Mouse (Mus musculus) spleen, adult 2 months (tissue): ENCODE measurements around the gene Polr3e. TPM values are rescaled to one million over a fixed set of nuclear protein-coding genes. Genes with fewer than 3 reads are reported as not detected.

Experiments
- DNase-seq, 2 experiments: peaks; one replicate each; pipeline versions ENCODE4 v3.0.0 to v3.0.0-alpha.2; 2012 to 2021; ENCODE audit warnings: low spot score in 2 of 2, low read depth in 1 of 2
- H3K27ac ChIP-seq: fragments of 200-500 bp; 2 replicates; pipeline ENCODE4 v1.5.1; 2012; ENCODE audit warnings: low read length, inconsistent platforms; ENCODE audit not compliant: insufficient read depth
- H3K27me3 ChIP-seq: fragments of 200-500 bp; 2 replicates; pipeline ENCODE4 v1.6.1; 2012; ENCODE audit warnings: mild to moderate bottlenecking, moderate library complexity, low read length, inconsistent platforms; ENCODE audit not compliant: control insufficient read depth, insufficient read depth
- H3K36me3 ChIP-seq: fragments of 200-500 bp; 2 replicates; pipeline ENCODE4 v1.6.1; 2012; ENCODE audit warnings: mild to moderate bottlenecking, low read length, inconsistent platforms; ENCODE audit not compliant: control insufficient read depth, insufficient read depth
- H3K4me1 ChIP-seq: fragments of 200-500 bp; 2 replicates; pipeline ENCODE4 v1.6.1; 2011; ENCODE audit warnings: inconsistent platforms; ENCODE audit not compliant: control insufficient read depth, insufficient read depth, insufficient read length
- H3K4me3 ChIP-seq: fragments of 200-500 bp; 2 replicates; pipeline ENCODE4 v1.5.1; 2011; ENCODE audit warnings: mild to moderate bottlenecking, inconsistent platforms; ENCODE audit not compliant: insufficient read depth, insufficient read length; ENCODE audit errors: extremely low read depth
- CTCF ChIP-seq: fragments of 200-500 bp; IDR thresholded peaks from 2 replicates; pipeline ENCODE4 v1.5.1; 2011; ENCODE audit warnings: mild to moderate bottlenecking, inconsistent platforms; ENCODE audit not compliant: insufficient read depth, insufficient read length, insufficient replicate concordance; ENCODE audit errors: extremely low read depth
- POLR2A ChIP-seq: fragments of 200-500 bp; IDR thresholded peaks from 2 replicates; pipeline ENCODE4 v1.6.1; 2011; ENCODE audit warnings: low read depth, low read length, inconsistent platforms
- WGBS: fragments of 180-500 bp; shearing (Covaris S2); methylation state at CpG from one replicate; pipeline ENCODE4 v1.1.7; 2018; 5-methylcytosine and 5-hydroxymethylcytosine counted together
- polyA plus RNA-seq: library from polyadenylated mRNA; depleted of rRNA; stranded (reverse); fragments of >200 nt; gene quantifications from 2 replicates; pipeline ENCODE4 v1.2.3, GENCODE M21; 2012

Gene Polr3e
- polyA plus RNA-seq, 1 experiment = 14.2 TPM

DNA sequence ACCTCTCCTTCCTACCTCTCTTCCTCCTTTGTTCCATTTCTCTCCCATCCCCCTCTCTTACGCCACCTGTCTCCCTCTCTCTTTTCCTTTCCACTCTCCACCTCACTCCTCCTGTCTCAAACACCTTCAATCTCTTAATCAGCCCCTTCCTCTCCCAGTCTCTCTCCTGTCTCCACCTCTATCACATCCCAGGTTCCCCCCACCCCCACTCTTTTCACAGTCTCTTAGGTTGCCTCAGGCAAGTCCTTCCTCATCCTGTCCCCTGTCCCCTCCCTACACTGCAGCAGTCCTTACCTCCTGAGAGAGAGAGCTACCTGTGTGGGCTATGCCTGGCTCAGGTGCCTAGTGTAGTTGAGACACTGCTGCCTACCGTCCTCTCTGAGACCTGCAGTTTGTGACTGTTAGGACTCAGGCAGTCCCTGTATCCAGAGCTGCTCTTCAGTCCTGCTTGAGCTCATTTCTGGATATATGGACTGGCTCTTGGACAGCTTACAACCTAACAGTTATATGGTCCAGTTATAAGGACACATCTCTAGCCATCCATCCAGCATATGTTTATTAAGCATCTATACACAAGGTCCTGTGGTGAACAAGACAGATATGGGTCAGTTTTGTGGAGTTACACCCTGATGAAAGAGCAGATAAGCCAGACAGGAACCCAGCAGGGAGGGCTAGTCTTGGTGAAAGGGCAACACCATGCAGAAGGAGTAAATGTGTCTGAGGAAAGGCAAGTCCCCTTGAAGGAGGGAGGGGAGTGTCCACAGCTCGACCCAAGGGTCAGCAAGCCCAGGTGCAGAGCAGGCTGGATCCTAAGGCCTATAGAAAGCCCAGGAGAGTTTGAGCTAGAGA is 41.8 kb upstream of the Polr3e start:
- no peak for DNase-seq
- Histone ChIP-seq H3K4me1 (no peaks in the 10 kb centered on the region), H3K27me3 (no peaks in the 10 kb centered on the region), H3K27ac (no peak overlapping the region), H3K36me3 (no peaks in the 10 kb centered on the region), H3K4me3 (no peak overlapping the region)
- TF ChIP-seq POLR2A (no peak), CTCF (no peak)
- 78% methylated on average over 3 of the region's 3 CpGs for WGBS

DNA sequence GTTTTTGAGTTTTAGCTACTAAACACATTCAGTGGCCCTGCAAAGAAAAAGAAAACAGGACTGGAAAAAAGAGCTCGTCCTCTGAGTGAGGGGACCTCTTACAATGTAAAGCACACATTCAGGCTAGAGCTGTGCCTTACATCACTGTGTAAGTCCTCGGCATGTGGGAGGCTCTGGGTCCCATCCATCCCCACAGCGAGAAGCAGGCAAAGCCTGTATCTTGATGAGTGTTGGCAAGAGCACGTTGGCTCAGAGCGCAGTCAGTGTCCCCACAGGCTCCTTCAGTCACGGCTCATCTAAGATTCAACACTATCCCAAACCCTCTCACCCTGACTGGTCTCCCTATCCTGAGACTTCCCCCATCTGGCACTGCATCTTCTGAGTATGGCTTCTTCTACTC is 39.3 kb upstream of the Polr3e start:
- H3K4me1 ChIP-seq = no peaks in the 10 kb centered on the region
- no peak overlapping the region for H3K4me3 ChIP-seq
- TF ChIP-seq CTCF (no peak), POLR2A (no peak)
- H3K36me3 ChIP-seq = no peaks in the 10 kb centered on the region
- H3K27ac ChIP-seq = no peak overlapping the region
- H3K27me3 ChIP-seq = no peaks in the 10 kb centered on the region
- 89% methylated on average over 6 of the region's 6 CpGs for WGBS
- no peak for DNase-seq

DNA sequence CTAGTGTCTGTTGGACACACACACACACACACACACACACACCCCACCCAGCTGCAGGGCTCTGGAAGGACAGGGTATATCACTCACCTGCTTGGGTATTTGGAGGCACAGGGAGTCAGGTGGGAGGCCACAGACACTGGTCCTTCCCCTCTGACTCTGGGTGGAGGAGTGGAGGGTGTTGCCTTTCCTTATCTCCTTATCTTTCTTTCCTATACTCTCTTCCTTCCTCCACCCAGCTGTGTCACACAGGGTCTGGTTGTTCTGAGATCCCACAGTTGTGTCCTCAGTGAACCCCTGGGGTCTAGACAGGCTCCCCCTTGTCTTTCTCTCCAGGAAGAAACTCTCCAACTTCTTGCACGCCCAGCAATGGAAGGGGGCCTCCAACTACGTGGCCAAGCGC is 37.6 kb upstream of the Polr3e start:
- TF ChIP-seq CTCF = no peak
- TF ChIP-seq POLR2A = no peak
- H3K4me3 ChIP-seq = no peak overlapping the region
- H3K27ac ChIP-seq = no peak overlapping the region
- 88% methylated on average over 3 of the region's 3 CpGs for WGBS
- no peaks in the 10 kb centered on the region for H3K27me3 ChIP-seq
- H3K4me1 ChIP-seq = no peaks in the 10 kb centered on the region
- no peak for DNase-seq
- H3K36me3 ChIP-seq = no peaks in the 10 kb centered on the region; the same call in 1 of the 2 replicates

DNA sequence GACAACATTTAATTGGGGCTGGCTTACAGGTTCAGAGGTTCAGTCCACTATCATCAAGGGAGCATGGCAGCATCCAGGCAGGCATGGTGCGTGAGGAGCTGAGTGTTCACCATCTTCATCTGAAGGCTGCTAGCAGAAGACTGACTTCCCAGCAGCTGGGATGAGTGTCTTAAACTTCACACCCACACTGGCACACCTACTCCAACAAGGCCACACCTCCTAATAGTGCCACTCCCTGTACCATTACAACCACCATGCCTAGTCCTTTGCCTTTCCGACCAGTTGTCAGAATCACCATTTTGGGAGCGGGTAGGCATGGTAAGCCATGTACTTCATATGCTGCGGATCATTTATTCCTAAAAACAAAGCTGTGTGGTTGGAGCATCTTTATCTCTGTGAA is 36.8 kb upstream of the Polr3e start:
- no peaks in the 10 kb centered on the region; the same call in 1 of the 2 replicates for H3K36me3 ChIP-seq
- no peaks in the 10 kb centered on the region for H3K27me3 ChIP-seq
- H3K27ac ChIP-seq = no peak overlapping the region
- H3K4me1 ChIP-seq = no peaks in the 10 kb centered on the region
- TF ChIP-seq POLR2A = no peak
- TF ChIP-seq CTCF = no peak
- no peak overlapping the region for H3K4me3 ChIP-seq
- DNase-seq = no peak
- WGBS = 96% methylated on average over 4 of the region's 4 CpGs

DNA sequence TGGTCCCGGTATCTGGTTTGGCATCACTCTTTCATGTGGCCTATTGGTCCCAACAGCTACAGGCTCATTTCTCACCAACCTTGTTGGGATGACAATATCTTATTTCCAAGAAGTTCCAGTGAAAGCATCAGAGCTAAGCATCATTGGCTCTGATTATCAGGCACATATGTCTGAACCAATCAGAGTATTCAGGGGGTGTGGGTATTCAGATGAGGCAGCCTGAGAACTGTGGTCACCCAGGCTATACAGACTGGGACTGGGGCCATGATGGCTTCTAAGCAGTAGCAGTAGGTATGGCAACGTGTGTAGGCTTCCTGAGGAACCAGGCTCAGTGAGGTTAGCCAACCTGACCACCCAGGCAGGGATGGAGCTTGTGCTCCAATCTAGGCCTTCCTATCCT is 36.1 kb upstream of the Polr3e start:
- H3K4me3 ChIP-seq = no peak overlapping the region
- H3K36me3 ChIP-seq = peaks cover 1% of the 10 kb centered on the region; the same call in 1 of the 2 replicates
- H3K27ac ChIP-seq = no peak overlapping the region
- TF ChIP-seq CTCF (no peak), POLR2A (no peak)
- 82% methylated on average over 2 of the region's 2 CpGs for WGBS
- no peaks in the 10 kb centered on the region for H3K4me1 ChIP-seq
- H3K27me3 ChIP-seq = no peaks in the 10 kb centered on the region
- no peak for DNase-seq

DNA sequence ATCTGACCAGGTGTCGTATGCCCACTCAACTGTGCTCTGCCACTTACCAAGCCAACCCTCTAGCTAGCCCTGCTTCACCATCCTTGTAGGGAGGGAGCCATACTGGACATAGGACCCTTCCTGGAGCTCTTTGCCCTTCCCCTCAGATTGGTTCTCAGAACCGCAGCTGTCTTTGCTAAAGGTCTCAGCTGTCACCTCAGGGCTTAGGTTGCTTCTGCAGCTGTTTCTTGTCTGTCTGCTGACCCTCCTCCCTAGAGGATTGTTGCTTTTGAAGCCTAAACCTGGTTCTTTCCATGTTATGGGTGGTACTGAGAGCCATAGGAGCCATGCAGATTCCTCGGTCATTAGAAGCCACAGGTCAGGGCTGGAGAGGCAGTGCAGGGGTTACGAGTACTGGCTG is 34.9 kb upstream of the Polr3e start:
- H3K4me1 ChIP-seq = no peaks in the 10 kb centered on the region
- no peak overlapping the region for H3K4me3 ChIP-seq
- 80% methylated on average over 4 of the region's 4 CpGs for WGBS
- H3K27me3 ChIP-seq = no peaks in the 10 kb centered on the region
- H3K27ac ChIP-seq = no peak overlapping the region
- no peak for TF ChIP-seq POLR2A
- TF ChIP-seq CTCF = no peak
- H3K36me3 ChIP-seq = peaks cover 1% of the 10 kb centered on the region; the same call in 1 of the 2 replicates
- no peak for DNase-seq

DNA sequence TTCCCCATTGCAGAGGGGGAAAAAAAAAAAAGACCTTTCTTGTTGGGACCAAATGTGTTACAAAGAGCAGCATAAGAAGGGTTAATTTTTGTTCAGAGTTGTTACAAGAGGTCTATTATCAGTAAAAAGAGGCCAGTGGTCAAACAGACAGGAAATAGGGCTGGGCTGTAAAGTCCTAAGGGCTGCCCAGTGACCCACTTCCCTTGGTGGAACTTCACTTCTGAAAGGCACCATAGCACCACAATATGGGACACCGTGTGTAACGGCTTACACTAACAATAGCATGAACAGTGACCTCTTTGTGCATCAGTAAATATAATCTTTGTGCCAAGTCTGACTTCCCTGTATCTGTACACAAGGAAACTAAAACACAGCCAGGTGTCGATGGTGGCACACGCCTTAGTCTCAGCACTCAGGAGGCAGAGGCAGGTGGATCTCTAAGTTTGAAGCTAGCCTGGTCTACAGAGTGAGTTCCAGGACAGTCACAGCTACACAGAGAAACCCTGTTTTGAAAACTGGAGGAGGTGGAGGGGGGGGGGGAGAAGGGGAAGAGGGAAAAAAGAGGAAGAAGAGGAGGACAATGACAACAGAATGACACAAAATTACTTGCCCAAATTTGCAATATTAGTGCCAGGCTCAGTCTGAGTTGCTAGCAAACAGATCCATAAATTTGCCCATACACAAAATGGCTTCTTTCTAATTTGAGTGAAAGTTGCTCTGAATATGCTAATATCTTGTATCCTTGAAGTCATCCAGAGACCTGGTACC is 33.8 kb upstream of the Polr3e start:
- no peak overlapping the region for H3K4me3 ChIP-seq
- TF ChIP-seq CTCF (no peak), POLR2A (no peak)
- DNase-seq = no peak
- H3K4me1 ChIP-seq = no peaks in the 10 kb centered on the region
- no peak overlapping the region for H3K27ac ChIP-seq
- WGBS = 83% methylated on average over 4 of the region's 4 CpGs
- no peaks in the 10 kb centered on the region for H3K27me3 ChIP-seq
- H3K36me3 ChIP-seq = peaks cover 1% of the 10 kb centered on the region; the same call in 1 of the 2 replicates
